Mouse (Mus musculus) E14TG2a.4 (cell line): ENCODE measurements around the gene Ttc12.

Experiments used
- H3K27me3 ChIP-seq: 2 replicates; pipeline ENCODE4 v1.6.1; 2014; ENCODE audit warnings: low read length, control low read depth; ENCODE audit not compliant: insufficient read depth
- H3K36me3 ChIP-seq: 2 replicates; pipeline ENCODE4 v1.6.1; 2014; ENCODE audit warnings: low read length, control low read depth; ENCODE audit not compliant: insufficient read depth
- H3K4me1 ChIP-seq: replicated peaks from 2 replicates; pipeline ENCODE4 v1.6.1; 2014; ENCODE audit warnings: low read depth, low read length, control low read depth
- H3K4me3 ChIP-seq: replicated peaks from 2 replicates; pipeline ENCODE4 v1.5.1; 2014; ENCODE audit warnings: mild to moderate bottlenecking, low read length
- H3K9me3 ChIP-seq: 2 replicates; pipeline ENCODE4 v1.6.1; 2014; ENCODE audit warnings: low read length, control low read depth
- CTCF ChIP-seq: conservative IDR thresholded peaks from 2 replicates; pipeline ENCODE4 v1.5.1; 2014; ENCODE audit warnings: low read length
- NANOG ChIP-seq: IDR thresholded peaks from 2 replicates; pipeline ENCODE4 v1.6.1; 2014; ENCODE audit warnings: borderline replicate concordance, low read length, mixed read lengths
- POU5F1 ChIP-seq: IDR thresholded peaks from 2 replicates; pipeline ENCODE4 v1.6.1; 2014; ENCODE audit warnings: low read length, borderline replicate concordance

Gene Ttc12

GRCm38 (mm10) chr9:49507829-49508585 is 22.0 kb upstream of the Ttc12 start:
- Histone ChIP-seq H3K36me3 (peaks cover 31% of the 10 kb centered on the region), H3K27me3 (no peaks in the 10 kb centered on the region), H3K9me3 (peaks cover 7% of the 10 kb centered on the region; the same call in 1 of the 2 replicates), H3K4me3 (no peak overlapping the region), H3K4me1 (peaks cover 3% of the 10 kb centered on the region)
- no peak for TF ChIP-seq NANOG
- TF ChIP-seq CTCF = no peak
- TF ChIP-seq POU5F1 = no peak

GRCm38 (mm10) chr9:49504658-49505057 is 18.6 kb upstream of the Ttc12 start:
- TF ChIP-seq NANOG (no peak), CTCF (no peak), POU5F1 (no peak)
- Histone ChIP-seq H3K27me3 (no peaks in the 10 kb centered on the region), H3K36me3 (peaks cover 26% of the 10 kb centered on the region), H3K9me3 (peaks cover 7% of the 10 kb centered on the region; the same call in 1 of the 2 replicates), H3K4me1 (peaks cover 6% of the 10 kb centered on the region), H3K4me3 (no peak overlapping the region)

GRCm38 (mm10) chr9:49502245-49502644 is 16.2 kb upstream of the Ttc12 start:
- H3K4me1 ChIP-seq = peaks cover 6% of the 10 kb centered on the region
- H3K9me3 ChIP-seq = no peaks in the 10 kb centered on the region
- H3K4me3 ChIP-seq = no peak overlapping the region
- no peaks in the 10 kb centered on the region for H3K27me3 ChIP-seq
- TF ChIP-seq CTCF = no peak
- TF ChIP-seq NANOG = no peak
- no peak for TF ChIP-seq POU5F1
- H3K36me3 ChIP-seq = peaks cover 7% of the 10 kb centered on the region

GRCm38 (mm10) chr9:49499878-49500277 is 13.9 kb upstream of the Ttc12 start:
- Histone ChIP-seq H3K36me3 (no peaks in the 10 kb centered on the region), H3K4me1 (peaks cover 6% of the 10 kb centered on the region), H3K9me3 (no peaks in the 10 kb centered on the region), H3K4me3 (no peak overlapping the region), H3K27me3 (no peaks in the 10 kb centered on the region)
- TF ChIP-seq POU5F1 (no peak), NANOG (no peak), CTCF (no peak)

- no peak overlapping the region for H3K4me3 ChIP-seq
- H3K4me1 ChIP-seq = peaks cover 8% of the 10 kb centered on the region
- H3K9me3 ChIP-seq = no peaks in the 10 kb centered on the region
- no peaks in the 10 kb centered on the region for H3K27me3 ChIP-seq
- TF ChIP-seq CTCF (peak; percentile 84), NANOG (no peak), POU5F1 (no peak)
- no peaks in the 10 kb centered on the region for H3K36me3 ChIP-seq
Measured at GRCm38 (mm10) chr9:49493979-49494649, 8.1 kb upstream of the Ttc12 start.

- Histone ChIP-seq H3K9me3 (no peaks in the 10 kb centered on the region), H3K36me3 (no peaks in the 10 kb centered on the region), H3K4me1 (peaks cover 27% of the 10 kb centered on the region), H3K27me3 (no peaks in the 10 kb centered on the region), H3K4me3 (no peak overlapping the region)
- no peak for TF ChIP-seq POU5F1
- TF ChIP-seq NANOG = no peak
- TF ChIP-seq CTCF = no peak
Measured at GRCm38 (mm10) chr9:49490609-49491008, 4.6 kb upstream of the Ttc12 start.

GRCm38 (mm10) chr9:49488912-49489895 is 3.2 kb upstream of the Ttc12 start:
- H3K36me3 ChIP-seq = no peaks in the 10 kb centered on the region
- no peak overlapping the region for H3K4me3 ChIP-seq
- no peaks in the 10 kb centered on the region for H3K27me3 ChIP-seq
- TF ChIP-seq CTCF (peak; percentile 98), POU5F1 (no peak), NANOG (no peak)
- no peaks in the 10 kb centered on the region for H3K9me3 ChIP-seq
- H3K4me1 ChIP-seq = peaks cover 35% of the 10 kb centered on the region

- H3K4me3 ChIP-seq = no peak overlapping the region
- TF ChIP-seq POU5F1 = no peak
- no peak for TF ChIP-seq NANOG
- TF ChIP-seq CTCF = no peak
- no peaks in the 10 kb centered on the region for H3K9me3 ChIP-seq
- H3K36me3 ChIP-seq = no peaks in the 10 kb centered on the region
- H3K4me1 ChIP-seq = peaks cover 42% of the 10 kb centered on the region
- H3K27me3 ChIP-seq = no peaks in the 10 kb centered on the region
Measured at GRCm38 (mm10) chr9:49488258-49488657, 2.2 kb upstream of the Ttc12 start.
